Comparison of ENCODE assay signal across 17 mouse cellular contexts in the genomic region with DNA sequence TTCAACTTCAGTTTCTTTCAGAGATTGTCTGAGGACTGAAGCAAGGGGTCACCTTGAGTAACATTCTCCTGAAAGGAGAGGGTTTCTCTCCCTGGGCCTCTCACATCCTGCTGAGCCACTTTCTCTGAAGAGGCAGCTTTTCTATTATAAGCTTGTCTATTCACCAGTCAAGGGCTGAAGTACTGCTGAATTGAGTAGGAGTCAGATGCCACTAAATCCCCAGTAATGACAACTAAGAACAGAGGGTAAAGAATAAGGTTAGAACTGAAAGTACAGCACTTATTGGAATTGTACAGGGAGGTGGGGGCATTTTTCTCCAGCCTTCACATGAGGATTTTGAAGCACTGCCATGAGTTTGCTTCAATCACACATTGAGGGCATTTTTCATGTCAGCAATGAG. TPM values are rescaled to one million over a fixed set of nuclear protein-coding genes. Genes with fewer than 3 reads are reported as not detected.
DNase-seq lines count a peak whose midpoint lies in the region; ATAC-seq lines count a peak whose summit lies in the region.
"Had no signal": no experiment of that assay in that cellular context is flagged by ENCODE, and none has a peak within 500 bp of the region (broad histone marks: within the 10 kb centered on the region; RNA-seq: fewer than 3 reads in every experiment).

No protein-coding gene starts in this region.

- no peaks in the 10 kb centered on the region for H3K36me3 ChIP-seq in forebrain, embryonic 10.5 days (replicated peaks)
- H3K36me3 ChIP-seq in forebrain, embryonic 16.5 days (ENCODE audit: control insufficient read depth, insufficient read depth) = no peaks in the 10 kb centered on the region
- no peaks in the 10 kb centered on the region for H3K36me3 ChIP-seq in hindbrain, embryonic 11.5 days (ENCODE audit: control insufficient read depth, insufficient read depth, low read length)
- no peaks in the 10 kb centered on the region for H3K36me3 ChIP-seq in hindbrain, embryonic 13.5 days
- H3K36me3 ChIP-seq in forebrain, embryonic 14.5 days (ENCODE audit: control insufficient read depth, insufficient read depth, low read length) = no peaks in the 10 kb centered on the region
- H3K36me3 ChIP-seq: liver, embryonic 13.5 days; stomach, embryonic 15.5 days had no signal

- no peaks in the 10 kb centered on the region for H3K9me3 ChIP-seq in forebrain, embryonic 10.5 days
- no peaks in the 10 kb centered on the region for H3K9me3 ChIP-seq in forebrain, embryonic 16.5 days (ENCODE audit: control insufficient read depth, low read length)
- no peaks in the 10 kb centered on the region for H3K9me3 ChIP-seq in hindbrain, embryonic 11.5 days (ENCODE audit: control insufficient read depth, low read length)
- H3K9me3 ChIP-seq in hindbrain, embryonic 13.5 days = no peaks in the 10 kb centered on the region
- no peaks in the 10 kb centered on the region for H3K9me3 ChIP-seq in forebrain, embryonic 14.5 days (replicated peaks; ENCODE audit: control insufficient read depth, low read length)
- H3K9me3 ChIP-seq: liver, embryonic 13.5 days; stomach, embryonic 15.5 days had no signal

- H3K27ac ChIP-seq in forebrain, embryonic 10.5 days = 0 out of 2 replicates have a peak overlapping the region, but pooled peaks have one; percentile 21
- H3K27ac ChIP-seq in forebrain, embryonic 16.5 days (ENCODE audit: low read length) = no peak overlapping the region
- H3K27ac ChIP-seq in hindbrain, embryonic 11.5 days (ENCODE audit: low read depth, low read length) = no peak overlapping the region
- H3K27ac ChIP-seq in hindbrain, embryonic 13.5 days = no peak overlapping the region
- no peak overlapping the region for H3K27ac ChIP-seq in forebrain, embryonic 14.5 days (ENCODE audit: low read depth, low read length)
- H3K27ac ChIP-seq: liver, embryonic 13.5 days; stomach, embryonic 15.5 days had no signal

- H3K4me3 ChIP-seq in forebrain, embryonic 10.5 days = no peak overlapping the region
- H3K4me3 ChIP-seq in forebrain, embryonic 16.5 days (replicated peaks; ENCODE audit: low read length) = no peak overlapping the region
- no peak overlapping the region for H3K4me3 ChIP-seq in hindbrain, embryonic 11.5 days (ENCODE audit: low read depth, low read length)
- H3K4me3 ChIP-seq in hindbrain, embryonic 13.5 days = no peak overlapping the region
- H3K4me3 ChIP-seq in forebrain, embryonic 14.5 days (ENCODE audit: low read depth, low read length) = no peak overlapping the region
- H3K4me3 ChIP-seq: liver, embryonic 13.5 days; stomach, embryonic 15.5 days had no signal

- H3K4me1 ChIP-seq in forebrain, embryonic 10.5 days = peaks cover 23% of the 10 kb centered on the region
- no peaks in the 10 kb centered on the region for H3K4me1 ChIP-seq in forebrain, embryonic 16.5 days (replicated peaks; ENCODE audit: control insufficient read depth, insufficient read depth, low read length)
- H3K4me1 ChIP-seq in hindbrain, embryonic 11.5 days (replicated peaks; ENCODE audit: control insufficient read depth, insufficient read depth, low read length) = no peaks in the 10 kb centered on the region
- H3K4me1 ChIP-seq in hindbrain, embryonic 13.5 days (replicated peaks) = no peaks in the 10 kb centered on the region
- no peaks in the 10 kb centered on the region for H3K4me1 ChIP-seq in forebrain, embryonic 14.5 days (ENCODE audit: control insufficient read depth, insufficient read depth, low read length)
- H3K4me1 ChIP-seq: liver, embryonic 13.5 days; stomach, embryonic 15.5 days had no signal

- H3K27me3 ChIP-seq in forebrain, embryonic 10.5 days (ENCODE audit: poor library complexity, severe bottlenecking) = no peaks in the 10 kb centered on the region; the same call in 1 of the 2 replicates
- H3K27me3 ChIP-seq in forebrain, embryonic 16.5 days (replicated peaks; ENCODE audit: control insufficient read depth, insufficient read depth, low read length) = no peaks in the 10 kb centered on the region
- H3K27me3 ChIP-seq in hindbrain, embryonic 11.5 days (ENCODE audit: control insufficient read depth, insufficient read depth, low read length) = no peaks in the 10 kb centered on the region
- no peaks in the 10 kb centered on the region for H3K27me3 ChIP-seq in hindbrain, embryonic 13.5 days
- H3K27me3 ChIP-seq in forebrain, embryonic 14.5 days (replicated peaks; ENCODE audit: control insufficient read depth, insufficient read depth, low read length) = no peaks in the 10 kb centered on the region
- H3K27me3 ChIP-seq: liver, embryonic 13.5 days; stomach, embryonic 15.5 days had no signal

- DNase-seq in forebrain, embryonic 10.5 days (ENCODE audit: extremely low spot score, low spot score) = no peak
- no peak for DNase-seq in hindbrain, embryonic 11.5 days (ENCODE audit: low spot score)
- DNase-seq in forebrain, embryonic 14.5 days (ENCODE audit: low spot score) = peak; percentile 35
- DNase-seq in telencephalon, adult 2 months (ENCODE audit: low read depth, low spot score) = peak; percentile 23
- no peak for DNase-seq in c-Kit-positive CD71-positive TER-119-positive erythroid progenitor cells, embryonic 14.5 days (ENCODE audit: low spot score)
- no peak for DNase-seq in liver
- DNase-seq: cerebellum, adult 11 months; cerebellum, postnatal 36 days; heart, postnatal 14 days; layer of hippocampus, postnatal 36 days; left cerebral cortex, postnatal 4 days; liver, embryonic 13.5 days; thymus, postnatal 14 days had no signal

- no peak overlapping the region for H3K4me2 ChIP-seq in forebrain, embryonic 16.5 days (ENCODE audit: low read length)
- no peak overlapping the region for H3K4me2 ChIP-seq in hindbrain, embryonic 11.5 days (replicated peaks; ENCODE audit: low read depth, low read length)
- H3K4me2 ChIP-seq in hindbrain, embryonic 13.5 days = no peak overlapping the region
- no peak overlapping the region for H3K4me2 ChIP-seq in forebrain, embryonic 14.5 days (ENCODE audit: low read length)
- H3K4me2 ChIP-seq: liver, embryonic 13.5 days; stomach, embryonic 15.5 days had no signal

- no peak for ATAC-seq in forebrain, embryonic 16.5 days
- 0 out of 2 replicates have a peak, but pooled peaks have one; percentile 12 for ATAC-seq in hindbrain, embryonic 11.5 days (ENCODE audit: low FRiP score)
- ATAC-seq in hindbrain, embryonic 13.5 days (ENCODE audit: low FRiP score) = no peak
- peak; percentile 58 for ATAC-seq in forebrain, embryonic 14.5 days
- ATAC-seq: inflammation-experienced regulatory T-cells, adult 6 months had no signal

- no peak overlapping the region for H3K9ac ChIP-seq in forebrain, embryonic 16.5 days (replicated peaks; ENCODE audit: low read depth, low read length)
- no peak overlapping the region for H3K9ac ChIP-seq in hindbrain, embryonic 11.5 days (ENCODE audit: low read depth, low read length)
- H3K9ac ChIP-seq in hindbrain, embryonic 13.5 days = no peak overlapping the region
- no peak overlapping the region for H3K9ac ChIP-seq in forebrain, embryonic 14.5 days (ENCODE audit: low read length)
- H3K9ac ChIP-seq: liver, embryonic 13.5 days; stomach, embryonic 15.5 days had no signal

RNA-seq across cellular contexts. Expression of gene Macc1, which starts 19.3 kb away (rescaled TPM):
- polyA plus RNA-seq in forebrain, embryonic 10.5 days (2016; fragmentation: Nextera tagmentation; extraction: Ambion mirVana) = 0.30 and 0.32 TPM in 2 replicates
- not detected in 2 replicates for polyA plus RNA-seq in forebrain, embryonic 16.5 days (2015; fragmentation: Nextera tagmentation; extraction: Ambion mirVana)
- 0.21 and 0.32 TPM in 2 replicates for polyA plus RNA-seq in hindbrain, embryonic 11.5 days (2014; fragmentation: Nextera tagmentation; extraction: Ambion mirVana)
- 0.05 TPM in 1 of 2 replicates, not detected in the other for polyA plus RNA-seq in hindbrain, embryonic 13.5 days (2015; fragmentation: Nextera tagmentation; extraction: Ambion mirVana)
- not detected in 2 replicates for polyA plus RNA-seq in forebrain, embryonic 14.5 days (2014; fragmentation: Nextera tagmentation; extraction: Ambion mirVana)
- polyA plus RNA-seq: inflammation-experienced regulatory T-cells, adult 6 months; liver, embryonic 13.5 days had no signal

Comparison
In these comparisons a context has a peak if more than half of its experiments do, and no peak if none do; other contexts are left out.
1. DNase-seq: peak in forebrain, embryonic 14.5 days (single experiment) and telencephalon, adult 2 months (single experiment); none in forebrain, embryonic 10.5 days (single experiment), hindbrain, embryonic 11.5 days (single experiment), c-Kit-positive CD71-positive TER-119-positive erythroid progenitor cells, embryonic 14.5 days (single experiment) and liver (single experiment).
2. ATAC-seq: peak in hindbrain, embryonic 11.5 days (single experiment) and forebrain, embryonic 14.5 days (single experiment); none in forebrain, embryonic 16.5 days (single experiment) and hindbrain, embryonic 13.5 days (single experiment).